Mouse (Mus musculus) midbrain, embryonic 10.5 days (tissue): ENCODE data around the gene Wasf2. TPM values are rescaled to one million over a fixed set of nuclear protein-coding genes. Genes with fewer than 3 reads are reported as not detected.

ENCODE experiments used
- DNase-seq: peaks from one replicate; pipeline ENCODE4 v3.0.0-alpha.2; 2017; ENCODE audit warnings: low spot score
- H3K27ac ChIP-seq: fragments of 300-500 bp; sonication (generic); replicated peaks from 2 replicates; pipeline ENCODE4 v1.5.1; 2016; ENCODE audit warnings: mild to moderate bottlenecking
- H3K27me3 ChIP-seq: fragments of 300-500 bp; sonication (generic); 2 replicates; pipeline ENCODE4 v1.6.1; 2016; ENCODE audit warnings: low read depth, mild to moderate bottlenecking; ENCODE audit not compliant: poor library complexity, severe bottlenecking
- H3K36me3 ChIP-seq: fragments of 300-500 bp; sonication (generic); 2 replicates; pipeline ENCODE4 v1.6.1; 2016; ENCODE audit warnings: mild to moderate bottlenecking, moderate library complexity
- H3K4me1 ChIP-seq: fragments of 300-500 bp; sonication (generic); 2 replicates; pipeline ENCODE4 v1.6.1; 2016
- H3K4me3 ChIP-seq: fragments of 300-500 bp; sonication (generic); 2 replicates; pipeline ENCODE4 v1.5.1; 2016; ENCODE audit warnings: mild to moderate bottlenecking, moderate library complexity
- H3K9me3 ChIP-seq: fragments of 300-500 bp; sonication (generic); replicated peaks from 2 replicates; pipeline ENCODE4 v1.6.1; 2016; ENCODE audit warnings: mild to moderate bottlenecking
- WGBS: fragments of 180-500 bp; shearing (Covaris S2); methylation state at CpG from one replicate; pipeline ENCODE4 v1.1.7; 2016; 5-methylcytosine and 5-hydroxymethylcytosine counted together
- polyA plus RNA-seq: library from polyadenylated mRNA; unstranded; fragments of >200 nt; fragmentation: Nextera tagmentation; extraction: Ambion mirVana; gene quantifications from 2 replicates; pipeline ENCODE4 v1.2.1, GENCODE M21; 2016

Wasf2 gene
- polyA plus RNA-seq, 1 experiment from 2014 or later, result 50.3 TPM

DNA sequence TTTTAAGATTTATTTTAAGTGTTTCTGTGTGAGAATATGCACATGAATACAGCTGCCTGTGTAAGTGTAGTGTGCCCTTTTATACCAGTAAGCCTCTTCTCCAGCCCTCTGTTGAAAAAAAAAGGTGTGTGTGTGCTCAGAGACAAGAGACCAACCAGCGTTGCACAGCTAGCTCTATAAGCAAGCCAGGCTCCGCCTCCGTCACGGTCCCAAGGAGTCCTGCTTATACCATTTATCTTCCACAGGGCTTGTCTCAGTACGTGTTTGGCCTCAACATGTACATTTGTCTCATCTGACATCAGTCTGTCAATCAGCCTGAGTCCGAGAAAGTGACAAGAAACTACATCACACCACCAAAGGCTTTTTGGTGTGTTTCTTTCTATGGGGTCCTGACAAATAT, 25.4 kb downstream of the Wasf2 start:
- Histone ChIP-seq H3K27ac (no peak overlapping the region), H3K9me3 (no peaks in the 10 kb centered on the region), H3K4me1 (peaks cover 25% of the 10 kb centered on the region), H3K4me3 (no peak overlapping the region), H3K36me3 (peaks cover 11% of the 10 kb centered on the region), H3K27me3 (no peaks in the 10 kb centered on the region)
- DNase-seq, result no peak
- 93% methylated on average over 6 of the region's 6 CpGs for WGBS

DNA sequence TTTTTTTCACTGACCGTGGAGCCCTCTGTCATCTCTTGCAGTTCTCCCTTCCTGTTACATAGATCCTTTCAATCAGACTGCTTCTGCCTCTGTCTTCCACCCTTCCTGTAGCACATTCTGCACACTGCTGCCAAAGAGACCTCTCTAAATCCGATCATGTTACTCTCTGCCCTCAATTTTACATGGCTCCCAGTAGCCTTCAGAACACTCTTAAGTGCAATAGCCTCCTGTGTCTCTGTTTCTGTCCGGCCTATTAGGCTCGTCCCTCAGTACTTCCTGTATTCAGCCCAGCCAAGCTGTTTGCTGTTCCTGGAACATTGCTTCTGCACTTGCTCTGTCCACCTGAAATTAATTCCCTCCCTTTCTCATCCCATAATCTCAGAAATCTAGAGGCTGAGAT, 26.1 kb downstream of the Wasf2 start:
- Histone ChIP-seq H3K36me3 (peaks cover 12% of the 10 kb centered on the region), H3K27me3 (no peaks in the 10 kb centered on the region), H3K9me3 (no peaks in the 10 kb centered on the region), H3K4me1 (peaks cover 25% of the 10 kb centered on the region), H3K4me3 (no peak overlapping the region), H3K27ac (no peak overlapping the region)
- DNase-seq, result no peak
- WGBS, result 87% methylated on average over 4 of the region's 4 CpGs

DNA sequence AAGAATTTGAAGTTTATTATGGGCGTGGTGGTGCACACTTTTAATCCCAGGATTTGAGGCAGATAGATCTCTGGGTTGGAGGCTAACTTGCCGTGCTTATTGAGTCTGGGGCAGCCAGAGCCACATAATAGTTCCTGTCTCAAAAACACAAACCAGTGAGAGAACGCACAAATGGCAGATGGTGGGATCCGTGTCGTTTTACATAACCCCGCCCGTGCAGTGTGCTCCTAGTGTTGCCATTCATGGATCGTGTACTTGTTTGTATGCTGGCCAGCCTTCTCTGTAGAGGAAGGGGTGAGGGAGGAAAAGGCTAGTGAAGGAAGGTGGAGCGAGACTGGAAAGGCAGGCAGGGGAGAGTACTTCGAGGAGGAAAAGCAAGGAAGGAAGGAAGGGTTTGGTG, 26.5 kb downstream of the Wasf2 start:
- DNase-seq, result no peak
- Histone ChIP-seq H3K9me3 (no peaks in the 10 kb centered on the region), H3K27me3 (no peaks in the 10 kb centered on the region), H3K27ac (no peak overlapping the region), H3K36me3 (peaks cover 12% of the 10 kb centered on the region), H3K4me1 (peaks cover 25% of the 10 kb centered on the region), H3K4me3 (no peak overlapping the region)
- 89% methylated on average over 10 of the region's 10 CpGs for WGBS

GRCm38 (mm10) chr4:133159127-133159526, 28.8 kb downstream of the Wasf2 start:
- Histone ChIP-seq H3K36me3 (peaks cover 12% of the 10 kb centered on the region), H3K4me1 (peaks cover 25% of the 10 kb centered on the region), H3K9me3 (no peaks in the 10 kb centered on the region), H3K27ac (no peak overlapping the region; the same call in 1 of the 2 replicates), H3K27me3 (no peaks in the 10 kb centered on the region), H3K4me3 (no peak overlapping the region)
- DNase-seq, result no peak
- WGBS, result 86% methylated on average over 6 of the region's 6 CpGs

- 55% methylated on average over 4 of the region's 4 CpGs for WGBS
- H3K4me3 ChIP-seq, result no peak overlapping the region
- no peak for DNase-seq
- H3K36me3 ChIP-seq, result peaks cover 17% of the 10 kb centered on the region
- H3K9me3 ChIP-seq, result no peaks in the 10 kb centered on the region
- no peak overlapping the region for H3K27ac ChIP-seq
- peaks cover 25% of the 10 kb centered on the region for H3K4me1 ChIP-seq
- H3K27me3 ChIP-seq, result no peaks in the 10 kb centered on the region
Observed at GRCm38 (mm10) chr4:133159646-133160045, 29.3 kb downstream of the Wasf2 start.

DNA sequence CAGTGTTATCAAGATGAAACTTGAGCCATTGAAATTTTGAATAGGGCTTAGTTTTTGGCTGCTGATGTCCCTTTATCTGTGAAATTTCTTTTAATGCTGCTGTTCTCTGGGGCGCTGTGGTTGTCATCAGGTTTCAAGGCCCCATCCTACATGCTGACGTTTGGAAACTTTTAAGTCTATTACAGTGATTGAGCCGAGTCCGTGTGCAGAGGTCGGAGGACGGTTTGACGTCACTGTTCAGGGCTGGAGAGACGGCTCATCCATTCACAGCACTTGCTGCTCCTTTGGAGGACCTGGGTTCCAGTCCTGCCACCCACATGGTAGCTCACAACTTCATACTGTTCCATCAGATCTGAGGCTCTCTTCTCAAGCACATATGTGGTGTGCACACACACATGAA, 29.9 kb downstream of the Wasf2 start:
- Histone ChIP-seq H3K9me3 (no peaks in the 10 kb centered on the region), H3K36me3 (peaks cover 17% of the 10 kb centered on the region), H3K4me1 (peaks cover 25% of the 10 kb centered on the region), H3K27ac (no peak overlapping the region), H3K4me3 (no peak overlapping the region), H3K27me3 (no peaks in the 10 kb centered on the region)
- 83% methylated on average over 8 of the region's 8 CpGs for WGBS
- no peak for DNase-seq

- H3K27ac ChIP-seq, result no peak overlapping the region
- no peaks in the 10 kb centered on the region for H3K9me3 ChIP-seq
- 82% methylated on average over 4 of the region's 4 CpGs for WGBS
Observed at GRCm38 (mm10) chr4:133160821-133161220, 30.5 kb downstream of the Wasf2 start.

GRCm38 (mm10) chr4:133162196-133162595, 31.9 kb downstream of the Wasf2 start:
- H3K36me3 ChIP-seq, result peaks cover 13% of the 10 kb centered on the region
- no peak overlapping the region for H3K4me3 ChIP-seq
- WGBS, result 80% methylated on average over 6 of the region's 6 CpGs
- DNase-seq, result no peak
- no peaks in the 10 kb centered on the region for H3K27me3 ChIP-seq
- no peaks in the 10 kb centered on the region for H3K9me3 ChIP-seq
- H3K4me1 ChIP-seq, result peaks cover 17% of the 10 kb centered on the region
- H3K27ac ChIP-seq, result no peak overlapping the region

More at GRCm38 (mm10) chr4:133160821-133161220, 30.5 kb downstream of the Wasf2 start:
- peaks cover 25% of the 10 kb centered on the region for H3K4me1 ChIP-seq
- DNase-seq, result no peak
- peaks cover 14% of the 10 kb centered on the region for H3K36me3 ChIP-seq
- no peaks in the 10 kb centered on the region for H3K27me3 ChIP-seq
- H3K4me3 ChIP-seq, result no peak overlapping the region

DNA sequence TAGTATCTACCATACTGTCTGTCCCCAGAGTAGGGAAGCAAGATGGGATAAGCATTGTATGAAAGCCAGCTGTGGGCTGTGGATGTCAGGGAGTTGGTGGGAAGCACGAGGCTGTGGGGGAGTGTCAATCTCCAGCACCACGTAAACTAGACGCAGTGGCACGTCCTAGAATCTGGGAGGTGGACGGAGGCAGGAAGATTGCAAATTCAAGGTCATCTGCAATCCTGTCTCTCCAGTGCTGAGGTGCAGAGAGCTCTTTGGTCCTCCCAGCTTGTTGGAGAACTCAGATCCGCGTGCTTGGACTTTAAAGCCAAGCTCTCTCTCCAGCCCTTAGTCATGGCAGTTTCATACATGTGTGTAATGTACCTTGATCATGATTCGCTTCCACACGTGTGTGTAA, 36.5 kb downstream of the Wasf2 start:
- Histone ChIP-seq H3K27me3 (no peaks in the 10 kb centered on the region), H3K4me3 (no peak overlapping the region), H3K9me3 (no peaks in the 10 kb centered on the region), H3K27ac (no peak overlapping the region), H3K4me1 (no peaks in the 10 kb centered on the region), H3K36me3 (peaks cover 5% of the 10 kb centered on the region)
- DNase-seq, result no peak
- 96% methylated on average over 9 of the region's 9 CpGs for WGBS

DNA sequence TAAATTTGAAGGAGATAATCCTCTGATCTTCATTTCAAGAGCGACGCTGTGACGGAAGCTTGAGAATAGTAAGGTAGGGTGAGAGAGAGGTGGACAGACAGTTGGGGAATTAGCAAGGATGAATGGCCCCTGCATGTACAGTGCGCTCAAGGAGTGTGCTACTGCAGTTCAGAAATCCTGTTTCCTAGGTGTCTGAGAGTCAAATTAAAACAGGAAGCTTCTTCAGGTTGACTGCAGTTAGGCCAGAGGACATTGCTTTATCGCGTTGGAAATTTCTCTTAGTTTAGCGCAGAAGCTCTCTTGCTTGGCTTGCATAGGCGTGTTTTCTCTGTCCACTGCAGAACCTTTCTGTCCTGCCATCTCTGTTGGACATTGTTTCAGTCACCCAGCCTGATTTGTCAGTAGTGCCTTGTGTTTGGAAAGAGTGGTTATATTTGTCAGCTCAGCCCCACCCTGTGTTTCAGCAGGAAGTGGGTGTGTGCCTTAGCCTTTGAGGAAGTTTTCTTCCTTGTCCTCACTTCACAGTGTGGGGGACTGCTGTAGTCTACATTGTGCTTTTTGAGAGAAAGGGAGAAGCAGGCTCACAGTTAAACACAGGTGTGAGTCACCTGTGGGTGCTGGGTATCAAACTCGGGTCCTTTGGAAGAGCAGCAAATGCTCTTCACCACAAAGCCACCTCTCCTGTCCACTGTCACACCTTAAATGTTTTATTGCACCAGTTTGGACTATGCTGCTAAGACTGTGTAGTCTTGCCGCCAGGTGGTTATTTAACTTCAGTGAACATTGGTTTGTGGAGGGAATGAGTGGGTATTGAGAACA, 39.1 kb downstream of the Wasf2 start:
- H3K9me3 ChIP-seq, result no peaks in the 10 kb centered on the region
- H3K4me1 ChIP-seq, result no peaks in the 10 kb centered on the region
- 87% methylated on average over 10 of the region's 10 CpGs for WGBS
- H3K4me3 ChIP-seq, result no peak overlapping the region
- H3K27ac ChIP-seq, result no peak overlapping the region
- no peak for DNase-seq
- peaks cover 2% of the 10 kb centered on the region for H3K36me3 ChIP-seq
- H3K27me3 ChIP-seq, result no peaks in the 10 kb centered on the region

DNA sequence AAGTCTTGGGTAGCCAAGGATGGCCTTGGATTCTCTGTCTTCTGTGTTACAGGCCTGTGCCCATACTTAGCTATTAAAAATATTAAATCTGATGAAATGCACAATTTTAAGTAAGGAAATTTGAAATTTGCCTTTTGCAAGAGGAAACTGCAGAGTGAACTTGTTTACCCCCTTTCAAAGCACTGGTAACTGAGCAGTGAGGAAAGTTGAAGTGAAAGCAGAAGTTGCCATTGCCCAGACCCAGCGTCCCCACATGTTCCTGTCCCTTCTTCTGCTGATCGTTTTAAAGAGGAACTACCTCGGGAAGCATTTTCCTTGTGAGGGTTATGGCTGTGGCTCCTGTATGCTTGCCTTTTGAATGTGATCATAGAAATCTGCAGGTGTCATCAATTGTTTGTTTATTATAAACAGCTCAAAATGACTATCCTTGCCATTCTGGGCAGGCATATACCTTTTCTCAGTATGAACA, 39.8 kb downstream of the Wasf2 start:
- no peaks in the 10 kb centered on the region for H3K9me3 ChIP-seq
- DNase-seq, result no peak
- peaks cover under 1% of the 10 kb centered on the region for H3K4me1 ChIP-seq
- 85% methylated on average over 3 of the region's 3 CpGs for WGBS
- no peaks in the 10 kb centered on the region for H3K27me3 ChIP-seq
- H3K36me3 ChIP-seq, result no peaks in the 10 kb centered on the region
- no peak overlapping the region for H3K27ac ChIP-seq
- H3K4me3 ChIP-seq, result no peak overlapping the region

- Histone ChIP-seq H3K9me3 (no peaks in the 10 kb centered on the region), H3K36me3 (no peaks in the 10 kb centered on the region), H3K27ac (no peak overlapping the region), H3K4me3 (no peak overlapping the region), H3K4me1 (peaks cover 5% of the 10 kb centered on the region), H3K27me3 (no peaks in the 10 kb centered on the region)
- DNase-seq, result no peak
Observed at GRCm38 (mm10) chr4:133170616-133171015, 40.3 kb downstream of the Wasf2 start.

- Histone ChIP-seq H3K4me1 (peaks cover 18% of the 10 kb centered on the region), H3K36me3 (peaks cover 12% of the 10 kb centered on the region), H3K27ac (no peak overlapping the region), H3K4me3 (no peak overlapping the region), H3K9me3 (no peaks in the 10 kb centered on the region), H3K27me3 (no peaks in the 10 kb centered on the region)
- 88% methylated on average over 4 of the region's 4 CpGs for WGBS
- DNase-seq, result no peak
Observed at GRCm38 (mm10) chr4:133172451-133172850, 42.1 kb downstream of the Wasf2 start.
